Mouse (Mus musculus): ENCODE measurements around the gene Zfp710.
"Not testable (repeated sequence)": the region's sequence is repeated elsewhere in the genome, so short reads cannot be mapped to it uniquely, and the experiment has no call there.

Gene Zfp710

GRCm38 (mm10) chr7:80114451-80115223, 90.0 kb downstream of the Zfp710 start:
- peak; percentile 79 for DNase-seq (ENCODE audit: extremely low spot score)

DNA sequence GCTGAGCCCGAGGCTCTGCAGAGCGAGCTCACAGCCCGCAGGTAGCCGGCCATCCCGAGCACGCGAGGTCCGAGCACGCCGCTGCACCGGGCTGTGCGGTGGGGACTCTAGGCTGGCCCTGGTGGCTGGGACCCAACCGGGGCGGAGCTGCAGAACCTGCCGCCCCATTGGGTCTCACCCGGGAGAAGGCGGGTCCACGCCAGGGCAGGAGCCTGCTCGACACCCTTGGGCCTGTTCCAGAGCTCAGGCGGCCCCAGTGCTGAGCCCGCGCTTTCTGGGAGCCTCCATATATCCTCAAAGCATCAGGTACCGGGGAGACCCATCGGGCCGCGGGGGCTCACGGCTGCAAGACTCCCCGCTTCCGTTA, 90.6 kb downstream of the Zfp710 start, which contains the start of gene Idh2:
TSS of gene Idh2 (minus strand) at position 169 of the 367 bp plus-strand sequence.
- DNase-seq (ENCODE audit: extremely low spot score) = peak; percentile 90

- no peak for DNase-seq (ENCODE audit: extremely low spot score)
Measured at GRCm38 (mm10) chr7:80116158-80116557, 91.5 kb downstream of the Zfp710 start.

- no peak for DNase-seq (ENCODE audit: extremely low spot score)
Measured at GRCm38 (mm10) chr7:80119198-80119597, 94.6 kb downstream of the Zfp710 start.

DNA sequence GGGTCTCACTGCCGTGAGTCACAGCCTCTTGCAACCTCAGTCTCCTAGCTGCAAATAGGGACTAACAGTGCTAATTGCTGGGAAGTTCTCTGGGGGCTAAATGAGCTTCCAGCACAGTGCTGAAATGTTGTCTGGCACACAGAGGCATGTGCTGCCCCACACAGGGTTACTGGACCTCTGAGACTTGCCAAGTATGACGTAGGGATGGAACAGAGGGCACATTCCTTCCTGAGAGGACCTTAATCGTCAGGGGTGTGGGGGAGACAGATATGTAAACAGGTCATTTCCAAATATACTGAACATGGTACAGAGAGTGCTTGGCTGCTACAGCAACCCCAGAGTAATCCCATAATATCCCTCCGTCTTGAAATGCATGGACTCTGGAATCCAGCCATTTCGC, 96.5 kb downstream of the Zfp710 start:
- DNase-seq (ENCODE audit: extremely low spot score) = no peak

DNA sequence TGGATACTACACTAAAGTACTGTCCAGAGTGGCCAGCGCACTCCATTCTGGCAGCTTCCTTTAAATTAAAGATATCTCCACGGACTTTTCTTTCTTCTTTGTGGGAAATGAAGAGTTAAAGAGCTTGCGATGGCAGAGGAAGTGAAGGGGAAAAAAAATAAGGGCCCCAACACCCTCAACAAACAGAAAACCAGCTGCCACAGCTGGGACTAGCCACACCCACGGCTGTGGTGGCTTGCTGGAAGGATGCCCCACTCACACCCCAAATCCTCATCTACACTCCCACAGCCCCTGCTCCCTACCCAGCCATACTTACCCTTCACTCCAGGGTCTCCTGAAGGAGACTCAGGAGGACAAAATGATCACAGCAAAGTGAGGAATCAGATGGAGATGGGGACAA, 98.5 kb downstream of the Zfp710 start:
- no peak for DNase-seq (ENCODE audit: extremely low spot score)

DNA sequence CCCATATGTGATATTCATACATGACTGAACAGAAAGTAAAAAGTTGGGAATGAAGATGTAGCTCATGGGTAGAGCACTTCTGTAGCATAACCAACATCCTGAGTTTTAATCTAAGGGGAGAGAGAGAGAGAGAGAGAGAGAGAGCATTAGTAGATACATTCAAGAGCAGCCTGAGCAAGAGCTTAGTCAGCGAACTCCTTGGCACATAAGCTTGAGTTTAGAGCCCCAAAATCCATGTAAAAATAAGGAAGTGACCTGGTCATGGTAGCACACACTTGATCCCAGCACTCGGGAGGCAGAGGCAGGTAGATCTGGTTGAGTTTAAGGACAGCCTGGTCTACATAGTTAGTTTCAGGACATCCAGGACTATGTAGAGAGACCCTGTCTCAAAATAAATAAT, 99.1 kb downstream of the Zfp710 start:
- no peak for DNase-seq (ENCODE audit: extremely low spot score)

DNA sequence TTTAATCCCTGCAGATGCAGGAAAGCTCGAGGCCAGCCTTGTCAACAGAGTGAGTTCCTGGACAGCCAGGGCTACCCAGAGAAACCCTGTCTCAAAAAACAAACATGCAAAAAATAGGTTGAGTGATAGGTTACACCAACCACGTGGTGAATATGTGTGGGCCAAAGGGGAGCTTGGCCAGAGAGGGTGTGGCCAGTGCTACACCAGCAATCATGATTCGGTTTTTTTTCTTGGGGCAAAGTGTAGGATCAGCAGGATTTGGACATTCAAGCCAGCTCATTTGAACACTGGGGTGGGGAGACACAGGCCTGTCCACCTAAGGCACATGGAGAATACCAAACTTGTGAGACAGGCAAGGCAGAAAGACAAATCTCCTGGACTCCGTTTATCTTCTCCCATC, 104.7 kb downstream of the Zfp710 start:
- DNase-seq (ENCODE audit: extremely low spot score) = no peak

DNA sequence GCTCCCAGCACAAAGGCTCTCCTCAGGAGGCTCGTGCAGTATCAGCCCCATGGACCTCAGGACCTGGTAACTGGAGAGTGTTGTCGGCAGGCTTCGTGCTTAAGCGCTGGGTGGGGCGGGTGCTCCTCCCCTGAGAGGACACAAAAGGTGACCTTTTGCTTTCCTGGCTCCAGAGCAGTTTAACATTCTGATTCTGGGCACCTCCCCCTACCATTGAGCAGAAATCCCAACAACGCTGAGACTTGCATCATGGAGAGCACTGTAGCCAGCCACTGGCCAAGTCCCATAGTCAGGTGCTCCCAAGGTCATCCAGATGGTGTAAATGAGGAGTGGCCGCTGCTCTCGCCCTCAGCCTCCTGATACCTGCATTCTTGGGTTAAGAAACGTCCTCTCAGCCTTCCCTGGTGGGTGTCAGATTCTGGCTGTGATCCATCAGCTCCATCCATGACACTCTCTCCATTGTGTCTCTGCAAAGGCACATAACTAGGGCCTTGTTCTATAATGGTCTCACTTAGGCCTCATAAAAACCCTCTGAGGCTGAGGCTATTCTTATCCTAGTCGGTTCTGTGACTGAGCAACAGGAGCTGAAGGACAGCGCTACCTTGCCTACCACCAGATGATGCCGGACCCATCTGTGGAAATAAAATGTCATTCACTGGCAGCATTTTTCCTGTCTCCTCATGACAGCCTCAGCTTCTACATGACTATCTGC, 105.9 kb downstream of the Zfp710 start:
- no peak for DNase-seq (ENCODE audit: extremely low spot score)

DNA sequence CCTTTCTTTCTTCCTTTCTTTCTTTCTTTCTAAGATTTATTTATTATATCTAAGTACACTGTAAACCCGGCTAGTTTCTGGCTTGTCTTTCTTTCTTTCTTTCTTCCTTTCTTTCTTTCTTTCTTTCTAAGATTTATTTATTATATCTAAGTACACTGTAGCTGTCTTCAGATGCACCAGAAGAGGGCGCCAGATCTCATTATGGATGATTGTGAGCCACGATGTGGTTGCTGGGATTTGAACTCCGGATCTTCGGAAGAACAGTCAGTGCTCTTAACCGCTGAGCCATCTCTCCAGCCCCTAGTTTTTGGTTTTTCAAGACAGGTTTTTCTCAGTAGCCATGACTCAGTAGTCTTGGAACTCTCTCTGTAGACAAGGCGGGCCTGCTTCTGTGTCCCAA, 106.7 kb downstream of the Zfp710 start:
- DNase-seq (ENCODE audit: extremely low spot score) = not testable (repeated sequence)

- DNase-seq (ENCODE audit: extremely low spot score) = peak; percentile 39
Measured at GRCm38 (mm10) chr7:80132541-80132940, 107.9 kb downstream of the Zfp710 start.

GRCm38 (mm10) chr7:80134454-80135172, 110.0 kb downstream of the Zfp710 start:
- no peak for DNase-seq (ENCODE audit: extremely low spot score)

GRCm38 (mm10) chr7:80135173-80135532, 110.5 kb downstream of the Zfp710 start:
- DNase-seq (ENCODE audit: extremely low spot score) = no peak

- no peak for DNase-seq (ENCODE audit: extremely low spot score)
Measured at GRCm38 (mm10) chr7:80138375-80138774, 113.8 kb downstream of the Zfp710 start.

GRCm38 (mm10) chr7:80140815-80141214, 116.2 kb downstream of the Zfp710 start:
- DNase-seq (ENCODE audit: extremely low spot score) = peak; percentile 71

All from embryo, embryonic 9.5 days (tissue).